Mouse (Mus musculus): ENCODE data around the gene Elmo3. TPM values are rescaled to one million over a fixed set of nuclear protein-coding genes. Genes with fewer than 3 reads are reported as not detected.

Gene Elmo3
- total and polyA plus RNA-seq, 3 experiments = 0.70 to 2.8 (median 0.73) TPM

- H3K27ac ChIP-seq = no peak overlapping the region
- H3K4me3 ChIP-seq = no peak overlapping the region
- no peak overlapping the region for H3K9ac ChIP-seq (ENCODE audit: low read depth, low read length)
- H3K4me1 ChIP-seq (ENCODE audit: control insufficient read depth, insufficient read depth, low read length) = peaks cover 4% of the 10 kb centered on the region; the same call in 1 of the 2 replicates
- H3K27me3 ChIP-seq (ENCODE audit: control insufficient read depth, insufficient read depth, low read length) = no peaks in the 10 kb centered on the region
- intact Hi-C loops (cut with DNase I) = loop anchor here (10.0 kb wide), 1 partner anchor 606 kb away; no protein-coding TSS in a partner anchor
- WGBS = 88% methylated on average over 7 of the region's 7 CpGs
- H3K79me2 ChIP-seq (replicated peaks; ENCODE audit: control insufficient read depth, insufficient read depth, low read length) = no peaks in the 10 kb centered on the region
- TF ChIP-seq CTCF (IDR thresholded peaks at IDR 0.05) (no peak), POLR2A (IDR thresholded peaks at IDR 0.05; ENCODE audit: insufficient read depth, low read depth, low read length) (no peak), EP300 (IDR thresholded peaks at IDR 0.05; ENCODE audit: insufficient read depth, low read depth, low read length) (no peak)
- H3K36me3 ChIP-seq (ENCODE audit: control insufficient read depth, insufficient read depth, low read length) = no peaks in the 10 kb centered on the region
- DNase-seq = no peak
These were observed 44.9 kb upstream of the Elmo3 start for GRCm38 (mm10) chr8:105260371-105261099.

DNA sequence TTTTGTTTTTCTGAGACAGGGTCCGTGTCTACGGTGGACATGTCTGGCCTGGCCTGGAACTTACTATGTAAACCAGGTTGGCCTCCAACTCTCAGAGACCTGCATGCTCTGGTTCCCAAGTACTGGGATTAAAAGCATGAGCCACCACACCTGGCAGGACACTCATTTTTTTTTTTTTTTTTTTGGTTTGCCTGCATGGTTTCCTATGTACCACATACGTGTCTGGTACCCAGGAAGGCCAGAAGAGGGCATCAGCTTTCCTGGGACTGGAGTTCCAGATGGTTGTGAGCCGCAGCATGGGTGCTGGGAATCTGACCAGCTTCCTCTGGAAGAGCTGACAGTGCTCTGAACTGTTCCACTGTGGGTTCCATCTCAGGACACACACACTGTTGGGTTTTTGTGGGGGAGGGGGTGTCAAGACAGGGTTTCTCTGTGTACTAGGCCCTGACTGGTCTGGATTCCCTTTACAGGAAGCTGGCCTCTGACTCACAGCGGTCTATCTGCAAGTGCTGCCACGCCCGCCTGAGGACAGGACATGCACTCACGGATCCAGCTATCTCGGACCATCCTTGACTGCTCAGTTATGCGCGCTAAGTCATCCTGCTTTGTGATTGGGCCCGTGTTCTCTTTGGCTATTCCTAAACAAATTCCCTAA is 43.9 kb upstream of the Elmo3 start:
- 87% methylated on average over 12 of the region's 12 CpGs for WGBS
- no peak for DNase-seq
- peaks cover 4% of the 10 kb centered on the region; the same call in 1 of the 2 replicates for H3K4me1 ChIP-seq (ENCODE audit: control insufficient read depth, insufficient read depth, low read length)
- H3K4me3 ChIP-seq = no peak overlapping the region
- intact Hi-C loops (cut with DNase I) = loop anchor here (10.0 kb wide), 1 partner anchor 607 kb away; no protein-coding TSS in a partner anchor
- H3K79me2 ChIP-seq (replicated peaks; ENCODE audit: control insufficient read depth, insufficient read depth, low read length) = no peaks in the 10 kb centered on the region
- TF ChIP-seq EP300 (IDR thresholded peaks at IDR 0.05; ENCODE audit: insufficient read depth, low read depth, low read length) = no peak
- no peak for TF ChIP-seq POLR2A (IDR thresholded peaks at IDR 0.05; ENCODE audit: insufficient read depth, low read depth, low read length)
- no peak for TF ChIP-seq CTCF (IDR thresholded peaks at IDR 0.05)
- no peaks in the 10 kb centered on the region for H3K27me3 ChIP-seq (ENCODE audit: control insufficient read depth, insufficient read depth, low read length)
- no peak overlapping the region for H3K9ac ChIP-seq (ENCODE audit: low read depth, low read length)
- H3K27ac ChIP-seq = no peak overlapping the region
- H3K36me3 ChIP-seq (ENCODE audit: control insufficient read depth, insufficient read depth, low read length) = no peaks in the 10 kb centered on the region

- H3K36me3 ChIP-seq (ENCODE audit: control insufficient read depth, insufficient read depth, low read length) = no peaks in the 10 kb centered on the region
- no peak for TF ChIP-seq CTCF (IDR thresholded peaks at IDR 0.05)
- H3K9ac ChIP-seq (ENCODE audit: low read depth, low read length) = no peak overlapping the region
- H3K4me1 ChIP-seq (ENCODE audit: control insufficient read depth, insufficient read depth, low read length) = peaks cover 4% of the 10 kb centered on the region; the same call in 1 of the 2 replicates
- H3K4me3 ChIP-seq = no peak overlapping the region
- H3K27me3 ChIP-seq (ENCODE audit: control insufficient read depth, insufficient read depth, low read length) = no peaks in the 10 kb centered on the region
- H3K79me2 ChIP-seq (replicated peaks; ENCODE audit: control insufficient read depth, insufficient read depth, low read length) = no peaks in the 10 kb centered on the region
- no peak for DNase-seq
- no peak overlapping the region for H3K27ac ChIP-seq
- intact Hi-C loops (cut with DNase I) = loop anchor here (10.0 kb wide), 1 partner anchor 609 kb away; no protein-coding TSS in a partner anchor
- 45% methylated on average over 16 of the region's 16 CpGs for WGBS
These were observed 42.0 kb upstream of the Elmo3 start for GRCm38 (mm10) chr8:105263244-105263912.

- 2% methylated on average over 54 of the region's 54 CpGs for WGBS
- H3K36me3 ChIP-seq (ENCODE audit: control insufficient read depth, insufficient read depth, low read length) = no peaks in the 10 kb centered on the region
- DNase-seq = peak; percentile 87 to 90
- H3K4me3 ChIP-seq = peak within 1 kb of the TSS; percentile 51
- intact Hi-C loops (cut with DNase I) = loop anchor here (10.0 kb wide), 1 partner anchor 610 kb away; no protein-coding TSS in a partner anchor
- no peaks in the 10 kb centered on the region for H3K27me3 ChIP-seq (ENCODE audit: control insufficient read depth, insufficient read depth, low read length)
- H3K4me1 ChIP-seq (ENCODE audit: control insufficient read depth, insufficient read depth, low read length) = peaks cover 4% of the 10 kb centered on the region; the same call in 1 of the 2 replicates
- no peaks in the 10 kb centered on the region for H3K79me2 ChIP-seq (replicated peaks; ENCODE audit: control insufficient read depth, insufficient read depth, low read length)
- TF ChIP-seq POLR2A (IDR thresholded peaks at IDR 0.05; ENCODE audit: insufficient read depth, low read depth, low read length) (peak; percentile 76), CTCF (IDR thresholded peaks at IDR 0.05) (no peak), EP300 (IDR thresholded peaks at IDR 0.05; ENCODE audit: insufficient read depth, low read depth, low read length) (0 out of 2 replicates have a peak, but pooled peaks have one; percentile 46)
- H3K9ac ChIP-seq (ENCODE audit: low read depth, low read length) = peak within 1 kb of the TSS; percentile 98
- peak within 1 kb of the TSS; percentile 47 for H3K27ac ChIP-seq
These were observed 41.1 kb upstream of the Elmo3 start, which contains the start of the genes Tradd and Fbxl8 for GRCm38 (mm10) chr8:105264024-105264982. Gene Tradd (minus strand): TSS chr8:105264609. Gene Fbxl8 (plus strand): TSS chr8:105264648.

DNA sequence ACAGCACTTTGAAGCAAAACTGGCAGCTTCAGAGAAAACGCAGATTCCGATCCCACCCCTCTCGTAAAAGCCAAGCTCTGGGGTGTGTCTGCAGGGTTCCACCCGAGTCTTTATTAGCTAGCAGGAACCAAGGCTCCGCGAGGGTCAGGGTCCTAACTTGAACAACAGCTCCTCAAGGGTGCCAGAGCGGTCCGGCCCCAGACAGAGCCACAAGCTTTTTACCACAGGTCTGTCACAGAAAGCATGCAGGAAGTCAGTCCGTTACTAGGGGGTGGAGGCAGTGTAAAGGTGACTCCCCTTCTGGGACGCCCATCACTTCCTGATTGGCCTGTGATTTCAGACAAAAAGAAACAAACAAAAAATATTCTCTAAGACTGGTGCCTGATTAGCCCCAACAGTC is 40.3 kb upstream of the Elmo3 start:
- Histone ChIP-seq H3K79me2 (replicated peaks; ENCODE audit: control insufficient read depth, insufficient read depth, low read length) (no peaks in the 10 kb centered on the region), H3K27ac (peak overlapping the region; percentile 47; the same call in 1 of the 2 replicates), H3K36me3 (ENCODE audit: control insufficient read depth, insufficient read depth, low read length) (no peaks in the 10 kb centered on the region), H3K27me3 (ENCODE audit: control insufficient read depth, insufficient read depth, low read length) (no peaks in the 10 kb centered on the region), H3K4me1 (ENCODE audit: control insufficient read depth, insufficient read depth, low read length) (peaks cover 3% of the 10 kb centered on the region), H3K4me3 (peak overlapping the region; percentile 51), H3K9ac (ENCODE audit: low read depth, low read length) (0 out of 2 replicates have a peak overlapping the region, but pooled peaks have one; percentile 4)
- no peak; the same call in 1 of the 2 replicates for TF ChIP-seq POLR2A (IDR thresholded peaks at IDR 0.05; ENCODE audit: insufficient read depth, low read depth, low read length)
- 12% methylated on average over 10 of the region's 10 CpGs for WGBS
- intact Hi-C loops (cut with DNase I) = loop anchor here (10.0 kb wide), 1 partner anchor 610 kb away; no protein-coding TSS in a partner anchor
- peak; percentile 43 to 49 for DNase-seq
